Mouse (Mus musculus): Measurements from ENCODE around the gene Ccdc8.
A peak's percentile ranks its signal among the peaks of the same experiment; 100 is the strongest.

DNA sequence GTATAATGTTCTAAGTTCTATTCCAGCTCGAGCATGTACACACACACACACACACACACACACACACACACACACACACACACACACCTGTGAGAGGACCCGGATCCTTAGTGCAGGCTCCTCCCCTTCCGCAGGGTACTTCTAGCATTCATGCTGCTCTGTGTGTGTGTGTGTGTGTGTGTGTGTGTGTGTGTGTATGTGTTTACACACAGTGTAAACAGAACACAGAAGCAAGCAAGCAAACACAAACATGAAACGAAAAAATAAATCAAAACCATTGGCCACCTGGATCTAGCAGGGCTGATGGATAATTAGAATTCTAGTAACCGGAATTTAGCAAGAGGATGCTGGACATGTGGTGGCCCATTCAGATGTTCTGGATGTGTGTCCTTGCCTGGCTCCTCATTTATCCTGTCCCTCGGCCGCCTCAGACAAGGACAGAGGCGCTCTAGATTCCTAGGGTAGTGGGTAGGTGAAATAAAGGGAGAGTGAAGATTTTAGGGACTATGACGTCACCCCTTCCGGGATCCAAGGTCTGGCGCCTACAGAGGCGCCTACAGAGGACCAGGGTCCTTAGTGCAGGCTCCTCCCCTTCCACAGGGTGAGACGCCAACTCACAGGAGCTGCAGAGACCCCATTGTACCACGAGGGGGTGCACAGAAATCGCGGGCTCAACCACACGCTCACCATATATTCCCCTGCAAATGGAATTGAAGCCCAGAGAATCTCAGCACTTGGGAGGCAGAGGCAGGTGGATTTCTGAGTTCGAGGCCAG is 41.5 kb upstream of the Ccdc8 start:
- TF ChIP-seq NRF1 (IDR thresholded peaks at IDR 0.05; ENCODE audit: insufficient read depth, low read depth, low read length, poor library complexity, severe bottlenecking) (no peak), MAFK (IDR thresholded peaks at IDR 0.05; ENCODE audit: borderline replicate concordance, low read depth, low read length) (no peak), CTCF (IDR thresholded peaks at IDR 0.05 in 2 of 3, conservative IDR thresholded peaks at IDR 0.05 in 1 of 3; ENCODE audit: control insufficient read depth in 1 of 3, insufficient read depth in 1 of 3, low read depth in 2 of 3, low read length in 3 of 3, poor library complexity in 1 of 3, severe bottlenecking in 1 of 3) (peak; percentile 74 to 93 (median 87)), TAL1 (IDR thresholded peaks at IDR 0.05; ENCODE audit: low read length) (no peak), MAX (IDR thresholded peaks at IDR 0.05; ENCODE audit: low read length) (no peak), ZC3H11A (IDR thresholded peaks at IDR 0.05; ENCODE audit: low read depth, low read length) (peak; percentile 81), UBTF (IDR thresholded peaks at IDR 0.05; ENCODE audit: borderline replicate concordance, insufficient read depth, low read depth, low read length) (no peak), SMC3 (IDR thresholded peaks at IDR 0.05; ENCODE audit: low read depth, low read length) (peak; percentile 97)
